Mouse (Mus musculus) gonadal fat pad, adult 2 months (tissue): Measurements from ENCODE around the gene Fhdc1. TPM values are rescaled to one million over a fixed set of nuclear protein-coding genes. Genes with fewer than 3 reads are reported as not detected.

ENCODE experiments used
- DNase-seq: peaks from one replicate; pipeline ENCODE4 v3.0.0-alpha.2; 2012; ENCODE audit warnings: low read depth
- polyA plus RNA-seq: library from polyadenylated mRNA; depleted of rRNA; stranded (reverse); fragments of >200 nt; gene quantifications from 2 replicates; pipeline ENCODE4 v1.2.3, GENCODE M21; 2012; rRNA removed

The Fhdc1 gene
- polyA plus RNA-seq, 1 experiment, result 1.7 TPM

GRCm38 (mm10) chr3:84432797-84433445 lies 47.3 kb downstream of the Fhdc1 start:
- DNase-seq, result no peak

GRCm38 (mm10) chr3:84431257-84431656 lies 49.0 kb downstream of the Fhdc1 start:
- no peak for DNase-seq

- DNase-seq, result no peak
These were observed 50.1 kb downstream of the Fhdc1 start for GRCm38 (mm10) chr3:84430152-84430551.

GRCm38 (mm10) chr3:84428994-84429725 lies 51.1 kb downstream of the Fhdc1 start:
- DNase-seq, result peak; percentile 66

- no peak for DNase-seq
These were observed 52.5 kb downstream of the Fhdc1 start for GRCm38 (mm10) chr3:84427779-84428178.

- DNase-seq, result no peak
These were observed 57.9 kb downstream of the Fhdc1 start for GRCm38 (mm10) chr3:84422340-84422739.

- DNase-seq, result no peak
These were observed 66.4 kb downstream of the Fhdc1 start for GRCm38 (mm10) chr3:84413868-84414267.

GRCm38 (mm10) chr3:84412920-84413319 lies 67.3 kb downstream of the Fhdc1 start:
- no peak for DNase-seq

GRCm38 (mm10) chr3:84409474-84409862 lies 70.8 kb downstream of the Fhdc1 start:
- DNase-seq, result no peak

GRCm38 (mm10) chr3:84408756-84409473 lies 71.3 kb downstream of the Fhdc1 start:
- DNase-seq, result no peak

GRCm38 (mm10) chr3:84405523-84405922 lies 74.7 kb downstream of the Fhdc1 start:
- no peak for DNase-seq

- no peak for DNase-seq
These were observed 76.8 kb downstream of the Fhdc1 start for GRCm38 (mm10) chr3:84403389-84403788.

- DNase-seq, result no peak
These were observed 77.5 kb downstream of the Fhdc1 start for GRCm38 (mm10) chr3:84402716-84403115.

- no peak for DNase-seq
These were observed 82.3 kb downstream of the Fhdc1 start for GRCm38 (mm10) chr3:84397976-84398375.

- no peak for DNase-seq
These were observed 84.0 kb downstream of the Fhdc1 start for GRCm38 (mm10) chr3:84396240-84396639.

GRCm38 (mm10) chr3:84395840-84396239 lies 84.4 kb downstream of the Fhdc1 start:
- DNase-seq, result no peak

GRCm38 (mm10) chr3:84394841-84395447 lies 85.3 kb downstream of the Fhdc1 start:
- DNase-seq, result no peak

Other genes with a start within 250 kb of the Fhdc1 start
- gene Trim2, start 173.6 kb downstream of the Fhdc1 start, polyA plus RNA-seq, result 35.2 and 50.4 TPM in 2 replicates
- 14.6 and 16.1 TPM in 2 replicates for gene Arfip1, start 102.2 kb upstream of the Fhdc1 start, polyA plus RNA-seq
- not detected in 2 replicates for gene Tigd4, start 113.1 kb upstream of the Fhdc1 start, polyA plus RNA-seq
- gene Tmem154, start 185.8 kb upstream of the Fhdc1 start, polyA plus RNA-seq, result 9.6 and 10.0 TPM in 2 replicates